Mouse (Mus musculus): ENCODE measurements at regions not wholly inside any gene's neighbourhood (a gene's known extent, or its start where the extent isn't known, plus 50 kb on each side); places are given as distances from the start of the nearest gene placed in this dataset.

GRCm38 (mm10) chr11:111766371-111767011, 700.5 kb downstream of the Kcnj2 start:
- H3K9me3 ChIP-seq (ENCODE audit: control insufficient read depth, low read length) = no peaks in the 10 kb centered on the region
- ATAC-seq (ENCODE audit: low read depth) (no peak), DNase-seq (ENCODE audit: low spot score) (no peak)
- no peaks in the 10 kb centered on the region for H3K4me1 ChIP-seq (ENCODE audit: control insufficient read depth, insufficient read depth, low read length)
- no peak overlapping the region for H3K4me3 ChIP-seq (ENCODE audit: low read depth, low read length)
- no peak overlapping the region for H3K27ac ChIP-seq (replicated peaks; ENCODE audit: low read depth, low read length)
- WGBS = 72% methylated on average over 6 of the region's 6 CpGs
- no peak overlapping the region for H3K9ac ChIP-seq (ENCODE audit: low read depth, low read length)
- H3K27me3 ChIP-seq (replicated peaks; ENCODE audit: control insufficient read depth, insufficient read depth, low read length) = no peaks in the 10 kb centered on the region
- H3K36me3 ChIP-seq (ENCODE audit: control insufficient read depth, insufficient read depth, low read length) = no peaks in the 10 kb centered on the region
- H3K4me2 ChIP-seq (ENCODE audit: low read depth, low read length) = no peak overlapping the region

GRCm38 (mm10) chr11:111767012-111767392, 701.0 kb downstream of the Kcnj2 start:
- ATAC-seq (ENCODE audit: low read depth) (no peak), DNase-seq (ENCODE audit: low spot score) (no peak)
- no peak overlapping the region for H3K27ac ChIP-seq (replicated peaks; ENCODE audit: low read depth, low read length)
- 82% methylated on average over 1 of the region's 1 CpGs for WGBS
- no peaks in the 10 kb centered on the region for H3K4me1 ChIP-seq (ENCODE audit: control insufficient read depth, insufficient read depth, low read length)
- no peak overlapping the region for H3K9ac ChIP-seq (ENCODE audit: low read depth, low read length)
- H3K36me3 ChIP-seq (ENCODE audit: control insufficient read depth, insufficient read depth, low read length) = no peaks in the 10 kb centered on the region
- no peaks in the 10 kb centered on the region for H3K27me3 ChIP-seq (replicated peaks; ENCODE audit: control insufficient read depth, insufficient read depth, low read length)
- no peaks in the 10 kb centered on the region for H3K9me3 ChIP-seq (ENCODE audit: control insufficient read depth, low read length)
- H3K4me3 ChIP-seq (ENCODE audit: low read depth, low read length) = no peak overlapping the region
- H3K4me2 ChIP-seq (ENCODE audit: low read depth, low read length) = no peak overlapping the region

- Histone ChIP-seq H3K9ac (ENCODE audit: low read depth, low read length) (no peak overlapping the region), H3K27ac (replicated peaks; ENCODE audit: low read depth, low read length) (no peak overlapping the region), H3K9me3 (ENCODE audit: control insufficient read depth, low read length) (no peaks in the 10 kb centered on the region), H3K4me3 (ENCODE audit: low read depth, low read length) (no peak overlapping the region), H3K27me3 (replicated peaks; ENCODE audit: control insufficient read depth, insufficient read depth, low read length) (peaks cover 9% of the 10 kb centered on the region), H3K4me2 (ENCODE audit: low read depth, low read length) (no peak overlapping the region), H3K36me3 (ENCODE audit: control insufficient read depth, insufficient read depth, low read length) (no peaks in the 10 kb centered on the region), H3K4me1 (ENCODE audit: control insufficient read depth, insufficient read depth, low read length) (no peaks in the 10 kb centered on the region)
- WGBS = 83% methylated on average over 2 of the region's 2 CpGs
- no peak for ATAC-seq (ENCODE audit: low read depth)
- no peak for DNase-seq (ENCODE audit: low spot score)
Observed at GRCm38 (mm10) chr11:111774108-111774679, 708.2 kb downstream of the Kcnj2 start.

GRCm38 (mm10) chr11:111781321-111781720, 715.4 kb downstream of the Kcnj2 start:
- 21% methylated on average over 7 of the region's 7 CpGs for WGBS
- Histone ChIP-seq H3K4me2 (ENCODE audit: low read depth, low read length) (peak overlapping the region; percentile 46), H3K27me3 (replicated peaks; ENCODE audit: control insufficient read depth, insufficient read depth, low read length) (peaks cover 10% of the 10 kb centered on the region), H3K36me3 (ENCODE audit: control insufficient read depth, insufficient read depth, low read length) (no peaks in the 10 kb centered on the region), H3K27ac (replicated peaks; ENCODE audit: low read depth, low read length) (no peak overlapping the region), H3K4me1 (ENCODE audit: control insufficient read depth, insufficient read depth, low read length) (peaks cover 9% of the 10 kb centered on the region; the same call in 1 of the 2 replicates), H3K9me3 (ENCODE audit: control insufficient read depth, low read length) (no peaks in the 10 kb centered on the region), H3K4me3 (ENCODE audit: low read depth, low read length) (peak overlapping the region; percentile 14; the same call in 1 of the 2 replicates), H3K9ac (ENCODE audit: low read depth, low read length) (no peak overlapping the region)
- ATAC-seq (ENCODE audit: low read depth) (no peak), DNase-seq (ENCODE audit: low spot score) (peak; percentile 86)

- no peaks in the 10 kb centered on the region for H3K36me3 ChIP-seq (ENCODE audit: control insufficient read depth, insufficient read depth, low read length)
- H3K4me2 ChIP-seq (ENCODE audit: low read depth, low read length) = no peak overlapping the region
- no peaks in the 10 kb centered on the region for H3K27me3 ChIP-seq (replicated peaks; ENCODE audit: control insufficient read depth, insufficient read depth, low read length)
- no peak overlapping the region for H3K27ac ChIP-seq (replicated peaks; ENCODE audit: low read depth, low read length)
- ATAC-seq (ENCODE audit: low read depth) (no peak), DNase-seq (ENCODE audit: low spot score) (no peak)
- no peaks in the 10 kb centered on the region for H3K9me3 ChIP-seq (ENCODE audit: control insufficient read depth, low read length)
- H3K4me3 ChIP-seq (ENCODE audit: low read depth, low read length) = no peak overlapping the region
- H3K9ac ChIP-seq (ENCODE audit: low read depth, low read length) = no peak overlapping the region
- H3K4me1 ChIP-seq (ENCODE audit: control insufficient read depth, insufficient read depth, low read length) = no peaks in the 10 kb centered on the region; the same call in 1 of the 2 replicates
- 81% methylated on average over 6 of the region's 6 CpGs for WGBS
Observed at GRCm38 (mm10) chr11:111791267-111791926, 725.4 kb downstream of the Kcnj2 start.

GRCm38 (mm10) chr11:111801033-111801432, 735.1 kb downstream of the Kcnj2 start:
- Histone ChIP-seq H3K27me3 (replicated peaks; ENCODE audit: control insufficient read depth, insufficient read depth, low read length) (no peaks in the 10 kb centered on the region), H3K9ac (ENCODE audit: low read depth, low read length) (no peak overlapping the region), H3K27ac (replicated peaks; ENCODE audit: low read depth, low read length) (no peak overlapping the region), H3K36me3 (ENCODE audit: control insufficient read depth, insufficient read depth, low read length) (no peaks in the 10 kb centered on the region), H3K4me1 (ENCODE audit: control insufficient read depth, insufficient read depth, low read length) (no peaks in the 10 kb centered on the region), H3K4me3 (ENCODE audit: low read depth, low read length) (no peak overlapping the region), H3K9me3 (ENCODE audit: control insufficient read depth, low read length) (no peaks in the 10 kb centered on the region), H3K4me2 (ENCODE audit: low read depth, low read length) (no peak overlapping the region)
- 75% methylated on average over 3 of the region's 3 CpGs for WGBS
- DNase-seq (ENCODE audit: low spot score) (no peak), ATAC-seq (ENCODE audit: low read depth) (no peak)

- no peak for DNase-seq (ENCODE audit: low spot score)
- no peak for ATAC-seq (ENCODE audit: low read depth)
- H3K4me2 ChIP-seq (ENCODE audit: low read depth, low read length) = no peak overlapping the region
- no peak overlapping the region for H3K9ac ChIP-seq (ENCODE audit: low read depth, low read length)
- H3K4me3 ChIP-seq (ENCODE audit: low read depth, low read length) = no peak overlapping the region
- H3K27me3 ChIP-seq (replicated peaks; ENCODE audit: control insufficient read depth, insufficient read depth, low read length) = no peaks in the 10 kb centered on the region
- no peaks in the 10 kb centered on the region for H3K36me3 ChIP-seq (ENCODE audit: control insufficient read depth, insufficient read depth, low read length)
- peaks cover 5% of the 10 kb centered on the region for H3K4me1 ChIP-seq (ENCODE audit: control insufficient read depth, insufficient read depth, low read length)
- no peaks in the 10 kb centered on the region for H3K9me3 ChIP-seq (ENCODE audit: control insufficient read depth, low read length)
- 92% methylated on average over 18 of the region's 18 CpGs for WGBS
- H3K27ac ChIP-seq (replicated peaks; ENCODE audit: low read depth, low read length) = no peak overlapping the region
Observed at GRCm38 (mm10) chr11:111816176-111816775, 750.3 kb downstream of the Kcnj2 start.

- DNase-seq (ENCODE audit: low spot score) = peak; percentile 41
- H3K4me2 ChIP-seq (ENCODE audit: low read depth, low read length) = peak overlapping the region; percentile 24; the same call in 1 of the 2 replicates
Observed at GRCm38 (mm10) chr11:111818124-111818523, 752.2 kb downstream of the Kcnj2 start.

More at GRCm38 (mm10) chr11:111818124-111818523, 752.2 kb downstream of the Kcnj2 start:
- Histone ChIP-seq H3K27ac (replicated peaks; ENCODE audit: low read depth, low read length) (no peak overlapping the region), H3K9me3 (ENCODE audit: control insufficient read depth, low read length) (no peaks in the 10 kb centered on the region), H3K36me3 (ENCODE audit: control insufficient read depth, insufficient read depth, low read length) (no peaks in the 10 kb centered on the region), H3K27me3 (replicated peaks; ENCODE audit: control insufficient read depth, insufficient read depth, low read length) (no peaks in the 10 kb centered on the region), H3K4me1 (ENCODE audit: control insufficient read depth, insufficient read depth, low read length) (peaks cover 5% of the 10 kb centered on the region), H3K4me3 (ENCODE audit: low read depth, low read length) (no peak overlapping the region), H3K9ac (ENCODE audit: low read depth, low read length) (no peak overlapping the region)
- no peak for ATAC-seq (ENCODE audit: low read depth)
- 4% methylated on average over 10 of the region's 10 CpGs for WGBS
